Mouse (Mus musculus) mouse embryonic stem cell (cell line): ENCODE measurements around the gene Defa23.
"Not testable (repeated sequence)": the region's sequence is repeated elsewhere in the genome, so short reads cannot be mapped to it uniquely, and the experiment has no call there.

Experiments
- in situ Hi-C, 2 experiments: fragments of 300-500 bp; cut with MboI; formaldehyde crosslinking; loops; 1 replicate in 1 of 2; 3 replicates in 1 of 2; pipeline ENCODE4 v1.14.3; 2019 to 2020; ENCODE audit warnings: low sequenced_read_pairs in 2 of 2, low pct_unique_long_range_greater_than_20kb in 1 of 2, mixed read lengths in 1 of 2; ENCODE audit not compliant: unreplicated experiment in 1 of 2

The Defa23 gene

GRCm38 (mm10) chr8:21054747-21055146, at the start of gene Defa23:
TSS of gene Defa23 (plus strand) at chr8:21055047.
- in situ Hi-C loops: not testable (repeated sequence)

- in situ Hi-C loops: no loop called here
These were observed 48.0 kb upstream of the Defa23 start for GRCm38 (mm10) chr8:21006801-21007200.

DNA sequence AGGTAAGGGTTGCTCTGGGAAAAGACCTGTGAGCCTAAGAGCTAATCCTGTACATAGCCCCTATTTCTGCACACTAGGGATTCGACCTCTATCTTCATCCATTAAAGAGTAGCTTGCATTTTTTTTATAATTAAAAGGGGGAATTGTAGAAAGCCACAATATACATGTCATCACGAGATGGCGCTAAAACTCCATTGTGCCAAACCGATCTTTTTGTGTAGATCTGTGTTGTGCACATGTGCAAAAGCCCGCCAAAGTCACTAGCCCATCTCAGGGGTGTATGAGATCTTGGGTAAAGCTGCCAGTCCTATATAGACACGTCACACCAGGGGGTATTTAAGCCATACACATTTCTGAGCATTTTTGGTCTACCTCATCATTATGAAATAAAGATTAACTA, 46.3 kb upstream of the Defa23 start:
- in situ Hi-C loops: not testable (repeated sequence)

- in situ Hi-C loops: not testable (repeated sequence)
These were observed 44.3 kb upstream of the Defa23 start for GRCm38 (mm10) chr8:21010548-21010947.

GRCm38 (mm10) chr8:21025245-21025644, 29.6 kb upstream of the Defa23 start, which contains the start of gene Defa21:
TSS of gene Defa21 (plus strand) at chr8:21025545.
- in situ Hi-C loops: not testable (repeated sequence)

- in situ Hi-C loops: not testable (repeated sequence)
These were observed 9.9 kb downstream of the Defa23 start, which contains the start of gene Defa35 for GRCm38 (mm10) chr8:21064738-21065137. TSS of gene Defa35 (plus strand) at chr8:21065038.

DNA sequence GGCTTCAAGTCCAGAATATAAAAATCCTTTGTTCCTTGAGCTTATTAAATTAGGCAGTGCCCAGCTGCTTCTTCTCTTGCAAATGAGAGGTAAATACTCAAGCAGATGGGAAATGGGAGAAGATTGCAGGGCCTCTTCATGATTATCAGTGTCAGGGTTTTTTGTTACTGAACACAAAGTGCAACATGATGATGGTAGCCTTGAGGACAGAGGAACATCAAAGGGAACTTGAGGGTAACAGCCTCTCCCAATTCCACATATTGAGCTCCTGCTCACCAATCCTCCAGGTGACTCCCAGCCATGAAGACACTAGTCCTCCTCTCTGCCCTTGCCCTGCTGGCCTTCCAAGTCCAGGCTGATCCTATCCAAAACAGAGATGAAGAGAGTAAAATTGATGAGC, 29.3 kb downstream of the Defa23 start, which contains the start of gene Defa25:
Gene Defa25, plus strand, starts transcription at position 301 of the 400 bp plus-strand sequence.
- in situ Hi-C loops: not testable (repeated sequence)

DNA sequence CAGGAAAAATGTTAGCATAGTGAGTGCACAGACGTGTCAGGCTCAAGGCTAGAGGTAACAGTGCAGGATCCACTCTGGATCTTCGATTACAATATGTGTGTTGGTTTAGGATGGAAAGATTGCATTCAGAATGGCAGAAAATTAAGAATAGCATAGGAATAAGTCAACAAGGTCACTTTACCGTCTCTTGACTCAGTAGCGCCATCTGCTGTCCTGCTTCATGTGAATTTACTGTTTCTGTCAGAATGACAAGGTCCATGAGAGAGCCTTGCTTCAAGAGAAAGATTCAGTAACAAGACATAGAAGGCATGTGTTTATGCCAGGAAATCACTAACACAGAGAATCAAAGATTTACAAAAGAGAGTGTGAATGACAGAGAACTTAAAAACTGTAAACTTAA, 38.3 kb downstream of the Defa23 start:
- in situ Hi-C loops: no loop called here

- in situ Hi-C loops: not testable (repeated sequence)
These were observed 41.1 kb downstream of the Defa23 start, which contains the start of gene Gm14851 for GRCm38 (mm10) chr8:21095950-21096349. TSS of gene Gm14851 (minus strand) at chr8:21096050.
